Mouse (Mus musculus) neural tube, embryonic 13.5 days (tissue): ENCODE results near the gene Hist1h4b. TPM values are rescaled to one million over a fixed set of nuclear protein-coding genes. Genes with fewer than 3 reads are reported as not detected.
"Not testable (repeated sequence)": the region's sequence is repeated elsewhere in the genome, so short reads cannot be mapped to it uniquely, and the experiment has no call there.

Experiments used
- ATAC-seq: fragments of 200-750 bp; cut with Nextera tagmentation; 2 replicates; pipeline ENCODE4 v1.8.0; 2017; ENCODE audit warnings: low read depth, mild to moderate bottlenecking, moderate TSS enrichment, moderate library complexity
- H3K27ac ChIP-seq: fragments of 300-500 bp; sonication (generic); replicated peaks from 2 replicates; pipeline ENCODE4 v1.5.1; 2015; ENCODE audit warnings: moderate library complexity, mild to moderate bottlenecking, inconsistent platforms
- H3K27me3 ChIP-seq: fragments of 300-500 bp; sonication (generic); 2 replicates; pipeline ENCODE4 v1.6.1; 2015; ENCODE audit warnings: mild to moderate bottlenecking, inconsistent platforms
- H3K36me3 ChIP-seq: fragments of 300-500 bp; sonication (generic); 2 replicates; pipeline ENCODE4 v1.6.1; 2015; ENCODE audit warnings: mild to moderate bottlenecking, inconsistent platforms
- H3K4me1 ChIP-seq: fragments of 300-500 bp; sonication (generic); replicated peaks from 2 replicates; pipeline ENCODE4 v1.6.1; 2015; ENCODE audit warnings: inconsistent platforms
- H3K4me2 ChIP-seq: fragments of 300-500 bp; sonication (generic); 2 replicates; pipeline ENCODE4 v1.6.1; 2015; ENCODE audit warnings: inconsistent platforms, mild to moderate bottlenecking, moderate library complexity
- H3K4me3 ChIP-seq: fragments of 300-500 bp; sonication (generic); 2 replicates; pipeline ENCODE4 v1.5.1; 2015; ENCODE audit warnings: mild to moderate bottlenecking, inconsistent platforms
- H3K9ac ChIP-seq: fragments of 300-500 bp; sonication (generic); 2 replicates; pipeline ENCODE4 v1.6.1; 2015; ENCODE audit warnings: moderate library complexity, mild to moderate bottlenecking, inconsistent platforms
- H3K9me3 ChIP-seq: fragments of 300-500 bp; sonication (generic); 2 replicates; pipeline ENCODE4 v1.6.1; 2016; ENCODE audit warnings: inconsistent platforms
- WGBS: fragments of 180-500 bp; shearing (Covaris S2); methylation state at CpG from one replicate; pipeline ENCODE4 v1.1.7; 2015; 5-methylcytosine and 5-hydroxymethylcytosine counted together
- polyA plus RNA-seq: library from polyadenylated mRNA; unstranded; fragments of >200 nt; fragmentation: Nextera tagmentation; extraction: Ambion mirVana; gene quantifications from 2 replicates; pipeline ENCODE4 v1.2.1, GENCODE M21; 2015

Hist1h4b gene
- polyA plus RNA-seq, 1 experiment from 2014 or later, result 2.3 TPM

- ATAC-seq, result no peak
- 86% methylated on average over 5 of the region's 5 CpGs for WGBS
- H3K4me2 ChIP-seq, result no peak overlapping the region
These were observed 13.6 kb upstream of the Hist1h4b start for GRCm38 (mm10) chr13:23743215-23743614.

GRCm38 (mm10) chr13:23743963-23744362 lies 12.8 kb upstream of the Hist1h4b start:
- no peaks in the 10 kb centered on the region for H3K9me3 ChIP-seq
- H3K36me3 ChIP-seq, result no peaks in the 10 kb centered on the region
- H3K4me2 ChIP-seq, result peak overlapping the region; percentile 71
- no peak for ATAC-seq
- 0 out of 2 replicates have a peak overlapping the region, but pooled peaks have one; percentile 9 for H3K27ac ChIP-seq
- H3K4me3 ChIP-seq, result no peak overlapping the region
- no peaks in the 10 kb centered on the region for H3K27me3 ChIP-seq
- 0 out of 2 replicates have a peak overlapping the region, but pooled peaks have one; percentile 31 for H3K9ac ChIP-seq
- peaks cover 39% of the 10 kb centered on the region for H3K4me1 ChIP-seq
- WGBS, result 51% methylated on average over 4 of the region's 4 CpGs

More at GRCm38 (mm10) chr13:23743215-23743614, 13.6 kb upstream of the Hist1h4b start:
- H3K4me3 ChIP-seq, result no peak overlapping the region
- H3K27me3 ChIP-seq, result no peaks in the 10 kb centered on the region
- H3K9ac ChIP-seq, result no peak overlapping the region
- H3K4me1 ChIP-seq, result peaks cover 39% of the 10 kb centered on the region
- no peaks in the 10 kb centered on the region for H3K9me3 ChIP-seq
- no peak overlapping the region for H3K27ac ChIP-seq
- no peaks in the 10 kb centered on the region for H3K36me3 ChIP-seq

DNA sequence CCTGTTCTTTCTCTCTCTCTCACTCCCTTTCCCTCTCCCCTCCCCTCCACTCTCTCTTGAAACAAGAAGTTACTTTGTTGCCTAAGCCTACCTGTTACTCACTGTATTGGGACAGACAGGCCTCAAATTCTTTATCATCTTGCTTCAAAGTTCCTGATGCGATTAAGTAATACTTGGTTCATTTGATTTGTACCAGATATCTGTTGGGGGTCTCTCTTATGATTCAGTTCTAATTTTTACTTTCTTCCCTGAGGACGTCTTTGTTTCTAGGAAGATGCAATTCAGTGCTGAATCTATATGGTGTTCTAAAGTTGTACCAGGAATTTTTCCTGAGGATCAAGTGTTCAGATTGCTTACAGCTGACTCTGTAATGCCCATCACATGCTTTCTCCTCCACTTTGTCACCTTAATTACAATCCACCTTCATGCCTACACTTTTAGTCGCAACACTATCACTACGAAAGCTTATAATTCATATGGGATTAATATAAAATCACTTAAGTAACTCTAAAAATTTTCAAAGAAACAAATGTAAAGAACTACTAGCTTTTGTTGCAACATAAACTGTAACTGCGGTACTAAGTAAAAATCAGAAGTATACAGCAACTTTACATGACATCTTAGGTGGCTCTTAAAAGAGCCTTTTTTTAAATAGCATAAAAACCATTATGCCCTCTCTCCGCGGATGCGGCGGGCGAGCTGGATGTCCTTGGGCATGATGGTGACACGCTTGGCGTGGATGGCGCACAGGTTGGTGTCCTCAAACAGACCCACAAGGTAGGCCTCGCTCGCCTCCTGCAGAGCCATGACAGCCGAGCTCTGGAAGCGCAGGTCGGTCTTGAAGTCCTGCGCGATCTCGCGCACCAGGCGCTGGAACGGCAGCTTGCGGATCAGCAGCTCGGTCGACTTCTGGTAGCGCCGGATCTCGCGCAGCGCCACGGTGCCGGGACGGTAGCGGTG lies 12.1 kb upstream of the Hist1h4b start:
- H3K4me3 ChIP-seq, result peak overlapping the region; percentile 41
- 1% methylated on average over 16 of the region's 36 CpGs for WGBS
- H3K4me2 ChIP-seq, result peak overlapping the region; percentile 71
- H3K9ac ChIP-seq, result peak overlapping the region; percentile 52; the same call in 1 of the 2 replicates
- 0 out of 2 replicates have a peak overlapping the region, but pooled peaks have one; percentile 9 for H3K27ac ChIP-seq
- H3K27me3 ChIP-seq, result no peaks in the 10 kb centered on the region
- H3K36me3 ChIP-seq, result no peaks in the 10 kb centered on the region
- no peaks in the 10 kb centered on the region for H3K9me3 ChIP-seq
- ATAC-seq, result no peak
- peaks cover 33% of the 10 kb centered on the region for H3K4me1 ChIP-seq

- peak within 1 kb of the TSS; percentile 61 for H3K9ac ChIP-seq
- under 1% methylated on average over 25 of the region's 28 CpGs for WGBS
- H3K4me2 ChIP-seq, result peak within 1 kb of the TSS; percentile 71
- no peaks in the 10 kb centered on the region for H3K27me3 ChIP-seq
- no peaks in the 10 kb centered on the region for H3K9me3 ChIP-seq
- peak within 1 kb of the TSS; percentile 95 for H3K27ac ChIP-seq
- H3K4me1 ChIP-seq, result peaks cover 26% of the 10 kb centered on the region
- H3K4me3 ChIP-seq, result peak within 1 kb of the TSS; percentile 41
- ATAC-seq, result peak; percentile 57
- H3K36me3 ChIP-seq, result no peaks in the 10 kb centered on the region
These were observed 11.2 kb upstream of the Hist1h4b start, which contains the start of gene Hist1h3c for GRCm38 (mm10) chr13:23745381-23746161. Gene Hist1h3c, minus strand, starts transcription at chr13:23745602.

DNA sequence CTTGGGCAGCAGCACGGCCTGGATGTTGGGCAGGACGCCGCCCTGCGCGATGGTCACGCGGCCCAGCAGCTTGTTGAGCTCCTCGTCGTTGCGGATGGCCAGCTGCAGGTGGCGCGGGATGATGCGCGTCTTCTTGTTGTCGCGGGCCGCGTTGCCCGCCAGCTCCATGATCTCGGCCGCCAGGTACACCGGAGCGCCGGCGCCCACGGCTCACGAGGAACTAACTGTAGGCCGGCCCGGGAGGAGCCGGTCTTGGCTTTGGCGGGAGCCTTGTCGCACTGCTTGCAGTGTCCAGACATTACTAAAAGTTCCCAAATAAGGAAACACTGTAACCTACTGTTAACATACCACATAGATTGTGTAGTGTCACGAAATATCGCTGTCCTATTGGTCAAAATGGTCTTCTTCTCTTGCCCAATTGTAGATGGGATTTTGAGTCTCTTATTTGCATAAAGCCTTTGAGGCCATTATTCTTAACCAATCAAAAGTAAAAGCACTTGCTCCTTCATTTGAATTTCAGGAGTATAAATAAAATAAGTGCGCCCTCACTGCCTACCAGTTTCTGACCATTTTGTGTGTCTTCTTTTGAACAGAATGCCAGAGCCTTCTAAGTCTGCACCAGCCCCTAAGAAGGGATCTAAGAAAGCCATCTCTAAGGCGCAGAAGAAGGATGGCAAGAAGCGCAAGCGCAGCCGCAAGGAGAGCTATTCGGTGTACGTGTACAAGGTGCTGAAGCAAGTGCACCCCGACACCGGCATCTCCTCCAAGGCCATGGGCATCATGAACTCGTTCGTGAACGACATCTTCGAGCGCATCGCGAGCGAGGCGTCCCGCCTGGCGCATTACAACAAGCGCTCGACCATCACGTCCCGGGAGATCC lies 10.4 kb upstream of the Hist1h4b start, which contains the start of gene Hist1h2bb:
TSS of gene Hist1h2bb (plus strand) at position 534 of the 880 bp plus-strand sequence.
- ATAC-seq, result peak; percentile 94
- Histone ChIP-seq H3K4me3 (peak within 1 kb of the TSS; percentile 41), H3K4me2 (peak within 1 kb of the TSS; percentile 71), H3K27ac (peak within 1 kb of the TSS; percentile 95), H3K4me1 (peaks cover 23% of the 10 kb centered on the region), H3K9ac (peak within 1 kb of the TSS; percentile 64)
- not testable (repeated sequence) for H3K27me3 ChIP-seq, H3K9me3 ChIP-seq, H3K36me3 ChIP-seq
- WGBS, result under 1% methylated on average over 42 of the region's 58 CpGs

DNA sequence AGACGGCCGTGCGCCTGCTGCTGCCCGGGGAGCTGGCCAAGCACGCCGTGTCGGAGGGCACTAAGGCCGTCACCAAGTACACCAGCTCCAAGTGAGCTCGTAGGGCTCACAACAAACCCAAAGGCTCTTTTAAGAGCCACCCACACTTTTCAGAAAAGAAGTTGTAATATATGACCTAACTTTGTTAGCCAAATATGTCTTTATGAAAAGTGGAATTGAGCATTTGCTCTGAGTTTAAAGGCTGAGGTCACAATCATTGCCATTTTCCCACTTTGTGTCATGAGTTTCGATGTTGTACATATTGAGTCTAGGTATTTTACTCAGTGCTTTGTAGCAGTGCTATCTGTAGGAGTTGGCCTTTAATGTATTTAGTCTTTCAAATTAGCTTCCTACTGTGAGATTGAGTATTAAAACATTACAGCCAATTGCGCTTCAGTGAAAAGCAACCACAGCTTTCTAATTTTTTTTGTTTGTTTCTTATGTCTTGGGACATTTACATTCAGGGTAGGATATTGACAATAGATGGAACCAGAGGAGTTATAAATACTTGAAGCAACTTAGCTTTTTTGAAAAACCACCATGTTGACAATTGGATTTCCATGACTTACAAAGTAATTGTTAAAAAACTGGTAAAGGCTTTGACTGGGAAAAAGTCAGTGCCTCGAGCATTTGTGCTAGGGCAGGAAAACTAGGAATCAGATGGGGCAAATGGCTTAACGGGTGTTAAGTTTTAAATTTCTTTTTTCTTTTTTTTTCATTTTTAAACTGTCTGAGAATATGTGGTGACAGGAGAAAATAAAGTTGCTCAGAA lies 9.5 kb upstream of the Hist1h4b start:
- Histone ChIP-seq H3K4me2 (peak overlapping the region; percentile 71), H3K9me3 (no peaks in the 10 kb centered on the region), H3K4me1 (peaks cover 27% of the 10 kb centered on the region), H3K27ac (peak overlapping the region; percentile 95), H3K4me3 (peak overlapping the region; percentile 41), H3K9ac (peak overlapping the region; percentile 64), H3K27me3 (no peaks in the 10 kb centered on the region), H3K36me3 (no peaks in the 10 kb centered on the region)
- ATAC-seq, result no peak; the same call in 1 of the 2 replicates
- 3% methylated on average over 13 of the region's 13 CpGs for WGBS

GRCm38 (mm10) chr13:23747892-23748288 lies 8.9 kb upstream of the Hist1h4b start:
- peak overlapping the region; percentile 71; the same call in 1 of the 2 replicates for H3K4me2 ChIP-seq
- H3K27ac ChIP-seq, result peak overlapping the region; percentile 95
- H3K36me3 ChIP-seq, result no peaks in the 10 kb centered on the region
- 11% methylated on average over 4 of the region's 4 CpGs for WGBS
- H3K9me3 ChIP-seq, result no peaks in the 10 kb centered on the region
- peaks cover 31% of the 10 kb centered on the region for H3K4me1 ChIP-seq
- peak overlapping the region; percentile 36; the same call in 1 of the 2 replicates for H3K9ac ChIP-seq
- no peak overlapping the region for H3K4me3 ChIP-seq
- H3K27me3 ChIP-seq, result no peaks in the 10 kb centered on the region
- ATAC-seq, result no peak

GRCm38 (mm10) chr13:23749563-23750121 lies 7.2 kb upstream of the Hist1h4b start:
- Histone ChIP-seq H3K27ac (no peak overlapping the region; the same call in 1 of the 2 replicates), H3K4me3 (no peak overlapping the region), H3K9me3 (no peaks in the 10 kb centered on the region), H3K27me3 (no peaks in the 10 kb centered on the region), H3K9ac (no peak overlapping the region), H3K4me1 (peaks cover 29% of the 10 kb centered on the region), H3K36me3 (no peaks in the 10 kb centered on the region), H3K4me2 (no peak overlapping the region)
- WGBS, result 89% methylated on average over 5 of the region's 5 CpGs
- ATAC-seq, result no peak

- peak; percentile 40; the same call in 1 of the 2 replicates for ATAC-seq
- WGBS, result 2% methylated on average over 33 of the region's 47 CpGs
- peak within 1 kb of the TSS; percentile 67 for H3K4me2 ChIP-seq
- peak within 1 kb of the TSS; percentile 66 for H3K9ac ChIP-seq
- not testable (repeated sequence) for H3K36me3 ChIP-seq, H3K27me3 ChIP-seq, H3K9me3 ChIP-seq
- peak within 1 kb of the TSS; percentile 95 for H3K27ac ChIP-seq
- peak within 1 kb of the TSS; percentile 45 for H3K4me3 ChIP-seq
- peaks cover 29% of the 10 kb centered on the region for H3K4me1 ChIP-seq
These were observed 5.9 kb upstream of the Hist1h4b start, which contains the start of gene Hist1h2ab for GRCm38 (mm10) chr13:23750839-23751477. Gene Hist1h2ab, plus strand, starts transcription at chr13:23751126.
